Mouse (Mus musculus): ENCODE data around the gene Zfp324. TPM values are rescaled to one million over a fixed set of nuclear protein-coding genes. Genes with fewer than 3 reads are reported as not detected.

Zfp324 gene
- polyA plus RNA-seq, 1 experiment, result 0.80 TPM

DNA sequence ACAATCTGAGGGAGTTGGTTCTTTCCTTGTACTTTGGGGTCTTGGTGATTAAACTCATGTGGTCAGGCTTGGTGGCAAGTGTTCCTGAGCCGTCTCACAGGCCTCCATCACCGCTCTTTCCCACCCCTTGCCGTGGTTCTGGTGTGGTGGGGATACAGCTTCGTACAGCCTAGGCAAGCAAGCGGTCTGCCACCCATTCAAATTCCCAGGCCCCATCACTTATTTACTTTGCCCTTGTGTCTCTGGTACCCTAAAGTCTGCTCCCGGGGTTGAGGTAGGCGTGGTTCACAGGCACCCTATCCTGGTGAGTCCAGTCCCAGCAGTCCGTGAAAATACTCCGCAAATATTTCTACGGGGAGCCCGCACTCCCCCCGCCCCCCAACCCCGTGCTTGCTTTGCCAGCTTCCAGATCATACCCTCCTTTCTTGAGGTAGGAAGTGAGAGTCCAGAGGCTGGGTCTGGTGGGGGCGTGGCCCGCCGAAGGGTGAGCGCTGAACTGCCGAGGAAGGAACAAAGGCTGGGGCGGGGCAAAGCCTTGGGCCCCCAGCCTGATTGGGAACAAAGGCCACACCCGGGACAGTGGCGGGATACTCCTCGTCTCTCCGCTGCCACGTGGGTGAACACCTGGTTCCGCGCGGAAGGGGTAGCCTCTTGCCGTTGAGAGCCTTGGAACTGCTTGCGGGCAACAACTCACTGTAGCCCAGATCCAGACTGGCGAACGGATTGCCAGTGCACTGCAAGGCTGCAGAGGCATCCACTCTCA is 57.3 kb downstream of the Zfp324 start:
- Histone ChIP-seq H3K4me1 (ENCODE audit: control insufficient read depth, insufficient read depth, low read length) (peaks cover 4% of the 10 kb centered on the region), H3K4me3 (replicated peaks; ENCODE audit: control insufficient read depth, low read depth, low read length) (peak overlapping the region; percentile 63), H3K27ac (ENCODE audit: control insufficient read depth, insufficient read depth, low read depth, low read length, poor library complexity) (peak overlapping the region; percentile 68)
- no peak for TF ChIP-seq CTCF (IDR thresholded peaks at IDR 0.05; ENCODE audit: control insufficient read depth, insufficient read depth, low read length)
- TF ChIP-seq POLR2A (IDR thresholded peaks at IDR 0.05; ENCODE audit: borderline replicate concordance, control insufficient read depth, low read depth, low read length), result peak; percentile 51; the same call in 1 of the 2 replicates
- WGBS, result 3% methylated on average over 31 of the region's 31 CpGs

Other genes starting within 250 kb of the Zfp324 start
- not detected in 2 replicates for gene Vmn2r56, start 230.8 kb upstream of the Zfp324 start, polyA plus RNA-seq (2011; ENCODE audit: insufficient read depth, insufficient read length, low replicate concordance, missing spikeins)
- 0.27 and 1.2 TPM in 2 replicates for gene Zscan18, start 162.2 kb upstream of the Zfp324 start, polyA plus RNA-seq (2011; ENCODE audit: insufficient read depth, insufficient read length, low replicate concordance, missing spikeins)
- gene Zfp329, start 147.0 kb upstream of the Zfp324 start, polyA plus RNA-seq (2011; ENCODE audit: insufficient read depth, insufficient read length, low replicate concordance, missing spikeins), result 3.4 and 11.5 TPM in 2 replicates
- 14.6 and 24.9 TPM in 2 replicates for gene Zfp110, start 131.1 kb upstream of the Zfp324 start, polyA plus RNA-seq (2011; ENCODE audit: insufficient read depth, insufficient read length, low replicate concordance, missing spikeins)
- gene Zfp128, start 84.7 kb upstream of the Zfp324 start, polyA plus RNA-seq (2011; ENCODE audit: insufficient read depth, insufficient read length, low replicate concordance, missing spikeins), result 0.65 TPM in 1 of 2 replicates, not detected in the other
- gene Zscan22, start 68.0 kb upstream of the Zfp324 start, polyA plus RNA-seq (2011; ENCODE audit: insufficient read depth, insufficient read length, low replicate concordance, missing spikeins), result 2.3 and 2.6 TPM in 2 replicates
- 895 and 1,171 TPM in 2 replicates for gene Rps5, start 43.5 kb upstream of the Zfp324 start, polyA plus RNA-seq (2011; ENCODE audit: insufficient read depth, insufficient read length, low replicate concordance, missing spikeins)
- 0.47 and 0.74 TPM in 2 replicates for gene Rnf225, start 38.4 kb upstream of the Zfp324 start, polyA plus RNA-seq (2011; ENCODE audit: insufficient read depth, insufficient read length, low replicate concordance, missing spikeins)
- 2.3 and 4.4 TPM in 2 replicates for gene Zfp446, start 12.0 kb downstream of the Zfp324 start, polyA plus RNA-seq (2011; ENCODE audit: insufficient read depth, insufficient read length, low replicate concordance, missing spikeins)
- gene Slc27a5, start 32.4 kb downstream of the Zfp324 start, polyA plus RNA-seq (2011; ENCODE audit: insufficient read depth, insufficient read length, low replicate concordance, missing spikeins), result 1.7 and 2.2 TPM in 2 replicates
- 163 and 286 TPM in 2 replicates for gene Trim28, start 33.3 kb downstream of the Zfp324 start, polyA plus RNA-seq (2011; ENCODE audit: insufficient read depth, insufficient read length, low replicate concordance, missing spikeins)
- 9.6 and 10.0 TPM in 2 replicates for gene Zbtb45, start 44.2 kb downstream of the Zfp324 start, polyA plus RNA-seq (2011; ENCODE audit: insufficient read depth, insufficient read length, low replicate concordance, missing spikeins)
- 123 and 183 TPM in 2 replicates for gene Chmp2a, start 69.0 kb downstream of the Zfp324 start, polyA plus RNA-seq (2011; ENCODE audit: insufficient read depth, insufficient read length, low replicate concordance, missing spikeins)
- gene Ube2m, start 72.4 kb downstream of the Zfp324 start, polyA plus RNA-seq (2011; ENCODE audit: insufficient read depth, insufficient read length, low replicate concordance, missing spikeins), result 132 and 135 TPM in 2 replicates
- 0.83 and 4.1 TPM in 2 replicates for gene Mzf1, start 88.9 kb downstream of the Zfp324 start, polyA plus RNA-seq (2011; ENCODE audit: insufficient read depth, insufficient read length, low replicate concordance, missing spikeins)
- gene Vmn1r85, start 129.3 kb downstream of the Zfp324 start, polyA plus RNA-seq (2011; ENCODE audit: insufficient read depth, insufficient read length, low replicate concordance, missing spikeins), result 0.55 and 0.77 TPM in 2 replicates
- not detected in 2 replicates for gene Vmn1r86, start 154.1 kb downstream of the Zfp324 start, polyA plus RNA-seq (2011; ENCODE audit: insufficient read depth, insufficient read length, low replicate concordance, missing spikeins)
- gene Vmn1r87, start 174.3 kb downstream of the Zfp324 start, polyA plus RNA-seq (2011; ENCODE audit: insufficient read depth, insufficient read length, low replicate concordance, missing spikeins), result not detected in 2 replicates
- 0.31 and 1.7 TPM in 2 replicates for gene Vmn1r88, start 193.7 kb downstream of the Zfp324 start, polyA plus RNA-seq (2011; ENCODE audit: insufficient read depth, insufficient read length, low replicate concordance, missing spikeins)
- gene Vmn1r89, start 247.2 kb downstream of the Zfp324 start, polyA plus RNA-seq (2011; ENCODE audit: insufficient read depth, insufficient read length, low replicate concordance, missing spikeins), result not detected in 2 replicates